Mouse (Mus musculus) stomach, postnatal 0 days (tissue): Measurements from ENCODE around the gene Vps53.

Source experiments
- CTCF ChIP-seq: IDR thresholded peaks from 2 replicates; pipeline ENCODE4 v1.5.1; 2016; ENCODE audit warnings: antibody characterized with exemption, low read depth, mild to moderate bottlenecking, moderate library complexity
- EP300 ChIP-seq: optimal IDR thresholded peaks from 2 replicates; pipeline ENCODE3; 2016; ENCODE audit warnings: antibody characterized with exemption

GRCm38 (mm10) chr11:76042882-76043281 lies 136.6 kb downstream of the Vps53 start:
- TF ChIP-seq EP300 (no peak), CTCF (no peak)
